Mouse (Mus musculus) activated CD4-positive, CD25-positive, alpha-beta regulatory T cell, adult 4 months (primary cell): Measurements from ENCODE around the gene Hgd. TPM values are rescaled to one million over a fixed set of nuclear protein-coding genes. Genes with fewer than 3 reads are reported as not detected.
"Not testable (repeated sequence)": the region's sequence is repeated elsewhere in the genome, so short reads cannot be mapped to it uniquely, and the experiment has no call there.

Experiments
- ATAC-seq: one replicate; pipeline ENCODE4 v1.8.0; 2017
- polyA plus RNA-seq, 2 experiments: library from polyadenylated mRNA; unstranded; fragments of 100-300 nt; shearing (Covaris generic); gene quantifications; one replicate each; pipeline ENCODE4 v1.2.1; 2017

The Hgd gene
- polyA plus RNA-seq, 2 experiments from 2014 or later: not detected

DNA sequence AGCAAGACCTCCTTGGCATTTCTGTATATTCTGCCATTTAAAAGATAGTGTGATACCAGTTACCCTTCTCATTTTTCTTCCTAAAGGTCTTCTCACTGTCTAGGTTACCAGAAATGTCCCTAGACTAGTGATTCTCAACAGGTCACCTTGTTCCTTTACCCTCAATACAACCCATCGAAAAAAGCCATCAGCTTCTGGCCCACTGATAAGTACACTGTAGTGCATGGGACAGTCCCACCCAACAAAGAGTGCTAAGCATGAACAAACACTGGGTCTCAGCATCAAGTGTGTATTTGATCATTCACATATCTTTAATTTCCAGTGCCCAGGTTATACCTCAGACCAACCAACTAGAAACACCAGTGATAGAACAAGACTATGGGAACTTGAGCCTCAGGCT lies 55.1 kb downstream of the Hgd start:
- ATAC-seq: no peak

GRCm38 (mm10) chr16:37636107-37636506 lies 56.2 kb downstream of the Hgd start:
- ATAC-seq: no peak

DNA sequence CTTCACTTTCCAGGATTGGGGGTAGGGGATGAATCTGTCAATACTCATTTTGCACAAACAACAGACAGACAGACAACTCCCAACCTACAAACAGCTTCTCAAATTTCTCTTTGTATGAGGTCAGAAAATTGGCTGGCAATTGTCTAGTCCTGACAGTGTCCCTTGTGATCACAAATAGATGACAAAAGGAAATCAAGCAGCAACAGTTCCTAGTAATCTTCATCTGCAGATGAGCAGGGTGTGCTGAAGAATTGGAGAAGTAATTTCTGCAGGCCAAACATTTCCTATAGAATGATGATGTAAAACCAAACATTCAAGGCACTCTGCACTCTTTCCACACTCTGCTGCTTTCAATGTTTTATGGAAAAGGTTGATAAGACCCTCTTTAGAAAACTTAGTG lies 57.8 kb downstream of the Hgd start:
- no peak for ATAC-seq

DNA sequence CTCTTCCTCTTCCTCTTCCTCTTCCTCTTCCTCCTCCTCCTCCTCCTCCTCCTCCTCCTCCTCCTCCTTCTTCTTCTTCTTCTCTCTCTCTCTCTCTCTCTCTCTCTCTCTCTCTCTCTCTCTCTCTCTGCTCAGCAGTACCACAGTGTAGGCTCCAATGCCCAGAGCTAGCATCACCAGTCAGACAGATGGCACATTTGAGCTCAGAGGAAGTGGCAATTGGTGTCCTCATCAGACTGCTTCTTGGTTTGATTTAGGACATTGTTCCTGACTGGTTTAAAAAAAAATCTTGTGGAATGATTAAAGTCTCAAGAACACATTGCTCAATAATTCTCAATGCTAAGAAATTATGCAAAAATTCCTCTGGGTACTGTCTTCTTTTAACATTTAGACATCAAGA lies 60.6 kb downstream of the Hgd start:
- ATAC-seq: not testable (repeated sequence)

GRCm38 (mm10) chr16:37644486-37644885 lies 64.5 kb downstream of the Hgd start:
- no peak for ATAC-seq

- no peak for ATAC-seq
These were observed 65.3 kb downstream of the Hgd start for GRCm38 (mm10) chr16:37645211-37645610.

GRCm38 (mm10) chr16:37645799-37646198 lies 65.8 kb downstream of the Hgd start:
- no peak for ATAC-seq

DNA sequence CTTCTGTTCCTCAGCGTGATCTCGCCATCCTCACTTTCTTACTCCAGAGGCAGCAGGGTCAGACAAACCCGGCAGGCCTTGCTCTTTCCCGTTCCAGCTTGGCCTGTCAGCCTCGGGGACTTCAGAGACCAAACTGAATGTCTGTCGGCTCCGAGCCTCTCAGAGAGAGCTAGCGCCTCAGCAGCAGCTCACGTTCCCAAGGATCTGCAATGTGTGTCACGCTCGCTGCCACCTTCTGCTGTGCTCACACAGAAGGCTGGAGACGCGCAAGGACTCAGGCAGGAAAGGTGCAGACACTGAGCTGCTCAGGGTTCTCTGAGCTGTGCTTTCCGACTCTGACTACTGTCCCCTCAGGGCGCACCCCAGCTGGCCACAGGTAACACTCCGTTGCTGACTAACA lies 67.1 kb downstream of the Hgd start:
- ATAC-seq: no peak

- ATAC-seq: no peak
These were observed 68.0 kb downstream of the Hgd start for GRCm38 (mm10) chr16:37647936-37648335.

- ATAC-seq: no peak
These were observed 69.1 kb downstream of the Hgd start for GRCm38 (mm10) chr16:37649068-37649467.

GRCm38 (mm10) chr16:37651467-37651866 lies 71.5 kb downstream of the Hgd start:
- no peak for ATAC-seq

- no peak for ATAC-seq
These were observed 72.7 kb downstream of the Hgd start for GRCm38 (mm10) chr16:37652654-37653053.

- ATAC-seq: no peak
These were observed 73.1 kb downstream of the Hgd start for GRCm38 (mm10) chr16:37653058-37653457.

- ATAC-seq: peak; percentile 93
These were observed 74.0 kb downstream of the Hgd start, which contains the start of gene Ndufb4 for GRCm38 (mm10) chr16:37653731-37654657. Gene Ndufb4 (minus strand): TSS chr16:37654453.

DNA sequence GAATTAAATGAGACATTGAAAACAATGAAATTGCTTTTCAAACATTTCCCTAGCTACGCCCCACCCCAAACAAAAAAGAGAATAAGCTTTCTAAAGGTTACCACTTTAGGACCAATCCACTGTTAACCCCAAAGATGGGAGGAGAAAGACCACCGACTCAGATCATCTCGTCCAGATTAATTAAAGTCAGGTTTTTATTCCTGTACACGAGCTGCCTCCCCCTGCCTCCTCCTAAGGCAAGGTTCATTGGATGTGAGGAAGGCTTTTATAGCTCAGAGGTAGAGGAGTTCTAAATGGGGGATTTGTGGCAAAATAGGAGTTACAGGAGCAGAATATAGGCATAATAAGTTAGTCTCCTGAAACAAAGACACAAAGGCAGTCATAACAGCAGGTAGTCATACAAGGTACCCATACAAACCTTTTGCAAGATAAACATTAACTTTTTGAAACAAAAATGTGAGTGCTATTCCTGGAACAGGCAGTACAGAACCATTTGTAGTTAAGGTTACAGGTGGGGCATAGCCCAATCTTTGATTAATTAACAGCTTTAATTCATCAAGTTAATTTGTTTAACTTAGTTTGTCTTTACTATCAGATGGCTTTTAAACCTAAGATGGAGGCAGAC lies 75.0 kb downstream of the Hgd start:
- ATAC-seq: no peak

DNA sequence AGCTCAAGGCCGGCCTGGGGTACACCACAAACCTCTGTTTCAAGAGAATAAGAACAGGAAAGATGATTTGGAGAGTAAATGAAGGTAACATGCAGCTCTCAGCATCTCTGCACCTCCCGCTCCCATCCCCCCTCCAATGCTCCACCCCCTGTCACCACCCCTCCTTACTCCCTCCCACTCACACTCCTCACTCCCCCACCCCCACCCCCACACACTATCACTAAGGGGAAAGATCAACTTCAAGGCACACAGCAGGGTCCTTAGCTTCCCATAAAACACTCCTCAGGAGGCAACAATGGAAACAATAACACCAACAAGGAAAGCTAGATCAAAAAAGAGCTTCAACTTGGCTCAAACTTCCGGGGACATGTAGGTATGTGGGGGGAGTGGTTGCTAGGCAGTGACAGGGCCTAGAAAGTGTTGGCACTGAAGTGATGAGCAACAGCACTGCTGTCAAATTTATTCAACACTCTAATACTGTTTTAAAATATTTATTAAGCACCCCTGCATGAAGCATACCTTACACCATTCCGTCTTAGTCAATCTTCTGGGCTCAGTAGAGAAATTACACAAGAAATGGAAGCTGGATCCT lies 75.9 kb downstream of the Hgd start:
- ATAC-seq: no peak

DNA sequence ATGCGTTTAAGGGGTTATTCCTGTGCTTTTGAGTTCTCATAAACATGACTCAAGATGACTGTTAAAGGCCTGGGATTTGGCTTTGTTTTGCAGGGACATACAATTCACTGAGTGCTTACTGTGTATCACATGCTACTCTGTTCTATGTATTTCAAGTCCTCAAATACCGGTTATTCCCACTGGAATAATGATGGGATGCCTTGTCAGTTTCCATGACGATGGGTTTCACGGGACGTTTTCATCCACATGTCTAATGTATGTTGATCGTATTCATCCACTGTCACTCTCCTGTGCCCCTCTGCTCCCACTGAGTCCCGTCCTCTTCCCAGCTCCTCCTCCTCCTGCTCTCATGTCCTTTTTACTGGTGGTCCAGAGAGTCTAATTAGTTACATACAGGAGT lies 76.8 kb downstream of the Hgd start:
- ATAC-seq: no peak

DNA sequence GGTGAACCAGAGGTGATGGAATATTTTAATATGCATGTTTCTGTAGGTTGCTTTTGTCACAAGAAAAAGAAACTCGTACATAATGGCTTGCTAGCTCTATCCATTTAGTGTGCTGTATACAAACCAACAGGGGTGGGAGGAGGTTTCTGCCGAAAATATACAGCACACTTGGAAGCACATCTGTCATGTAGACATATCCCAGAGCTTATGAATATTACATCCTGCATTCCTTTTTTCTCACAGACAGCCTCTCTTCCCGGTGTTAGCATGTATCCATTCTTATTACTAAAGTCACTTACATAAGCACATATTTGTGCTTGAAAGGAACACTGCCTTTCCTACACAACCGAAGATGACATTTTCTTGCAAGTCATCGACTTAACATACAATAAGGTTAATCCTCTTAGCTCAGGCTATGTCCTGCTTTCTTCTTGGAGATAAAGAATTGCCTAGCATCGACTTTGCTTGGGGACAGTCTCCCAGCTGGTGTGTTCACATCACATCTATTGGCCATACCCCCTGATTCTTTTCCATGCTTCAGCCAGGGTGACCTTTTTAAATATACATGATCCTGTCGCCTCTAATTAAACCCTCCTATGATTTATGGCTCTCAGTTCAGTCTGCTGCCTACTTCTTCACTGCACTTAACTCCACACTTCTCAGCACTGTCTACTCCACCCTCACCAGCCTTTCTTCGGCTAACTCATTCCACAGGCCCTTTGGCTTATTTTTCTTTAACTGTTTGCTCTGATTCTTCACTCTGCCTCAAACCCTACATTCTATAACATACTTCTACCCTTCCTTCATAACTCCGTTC lies 83.9 kb downstream of the Hgd start:
- ATAC-seq: no peak

- ATAC-seq: no peak
These were observed 85.5 kb downstream of the Hgd start for GRCm38 (mm10) chr16:37665394-37665935.

DNA sequence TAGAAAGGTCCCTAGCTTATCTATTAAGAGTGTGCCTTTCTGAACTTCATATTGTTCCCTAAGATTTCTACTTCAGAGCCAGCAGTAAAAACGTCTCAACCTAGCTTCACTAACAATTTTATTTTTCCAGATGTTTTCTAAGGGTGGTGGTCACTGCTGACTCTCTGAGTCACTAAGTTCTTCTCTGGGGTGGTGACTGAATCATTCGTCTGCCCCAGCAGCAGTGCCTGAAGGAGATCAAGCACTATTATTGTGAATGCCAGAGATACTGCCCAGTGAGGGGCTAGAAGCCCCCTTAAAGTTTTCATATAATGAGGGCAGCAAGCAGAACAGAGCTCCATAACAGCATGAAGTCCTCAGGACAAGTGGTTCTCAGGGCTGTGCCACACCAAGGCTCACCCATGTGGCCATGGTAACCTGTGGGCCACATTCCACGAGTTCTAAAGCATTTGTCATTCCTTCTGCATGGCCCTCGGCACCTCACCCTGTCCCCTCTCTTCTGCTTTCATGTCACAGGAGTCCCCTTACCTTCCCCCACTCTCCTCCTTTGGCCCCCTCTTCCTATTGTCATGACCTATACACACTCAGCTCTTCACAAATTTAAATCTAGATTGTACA lies 90.8 kb downstream of the Hgd start:
- no peak for ATAC-seq

- no peak for ATAC-seq
These were observed 95.4 kb downstream of the Hgd start for GRCm38 (mm10) chr16:37675326-37675725.
